25 mouse cellular contexts compared by ENCODE assay signal in the genomic region with DNA sequence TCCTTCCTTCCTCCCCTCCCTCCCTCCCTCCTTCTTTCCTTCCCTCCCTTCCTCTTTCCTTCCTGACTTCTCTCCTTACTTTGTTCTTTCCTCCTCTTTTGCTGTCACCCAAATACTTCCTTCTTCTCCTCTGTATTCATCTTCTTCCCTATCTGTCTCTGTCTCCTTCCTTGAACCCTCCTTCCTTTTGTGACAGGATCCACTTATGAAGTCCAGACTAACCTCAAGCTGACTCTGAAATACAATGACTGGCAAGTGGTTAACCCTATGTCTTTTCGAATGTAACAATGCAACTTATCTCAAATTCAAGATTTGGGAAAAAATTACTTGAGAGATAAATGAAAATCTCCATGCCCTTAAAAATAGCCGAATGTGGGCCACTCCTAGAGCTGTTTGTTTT.
DNase-seq lines count a peak whose midpoint lies in the region; ATAC-seq and TF ChIP-seq lines count a peak whose summit lies in the region.
"Had no signal": no experiment of that assay in that cellular context is flagged by ENCODE, and none has a peak within 500 bp of the region (broad histone marks: within the 10 kb centered on the region; RNA-seq: fewer than 3 reads in every experiment).

No protein-coding gene starts in this region.

- no peak overlapping the region for H3K9ac ChIP-seq in kidney, embryonic 16.5 days (replicated peaks; ENCODE audit: low read length)
- no peak overlapping the region for H3K9ac ChIP-seq in lung, embryonic 14.5 days
- no peak overlapping the region for H3K9ac ChIP-seq in stomach, embryonic 15.5 days
- no peak overlapping the region for H3K9ac ChIP-seq in stomach, postnatal 0 days (ENCODE audit: low read length)
- H3K9ac ChIP-seq: forebrain, postnatal 0 days; hindbrain, embryonic 12.5 days; hindbrain, embryonic 15.5 days had no signal

- no peak for ATAC-seq in kidney, embryonic 16.5 days (ENCODE audit: low FRiP score, low TSS enrichment)
- ATAC-seq in lung, embryonic 14.5 days (ENCODE audit: insufficient read depth) = peak; percentile 54; the same call in 1 of the 2 replicates
- no peak for ATAC-seq in stomach, embryonic 15.5 days (ENCODE audit: insufficient read depth, low FRiP score, low read depth)
- ATAC-seq in stomach, postnatal 0 days (ENCODE audit: low FRiP score, low TSS enrichment) = no peak
- ATAC-seq: forebrain, embryonic 14.5 days; forebrain, postnatal 0 days; Patski had no signal

- H3K27me3 ChIP-seq in kidney, embryonic 16.5 days (ENCODE audit: insufficient read depth, low read length) = no peaks in the 10 kb centered on the region
- H3K27me3 ChIP-seq in lung, embryonic 14.5 days (ENCODE audit: insufficient read depth, low read length) = no peaks in the 10 kb centered on the region
- no peaks in the 10 kb centered on the region for H3K27me3 ChIP-seq in stomach, embryonic 15.5 days (replicated peaks)
- H3K27me3 ChIP-seq in stomach, postnatal 0 days (ENCODE audit: control insufficient read depth, insufficient read depth, low read length) = no peaks in the 10 kb centered on the region
- no peaks in the 10 kb centered on the region for H3K27me3 ChIP-seq in myocyte (ENCODE audit: control insufficient read depth, insufficient read depth, insufficient read length)
- H3K27me3 ChIP-seq: CH12.LX; hindbrain, embryonic 12.5 days; hindbrain, embryonic 15.5 days; Patski had no signal

- peak overlapping the region; percentile 34; the same call in 1 of the 2 replicates for H3K27ac ChIP-seq in kidney, embryonic 16.5 days (ENCODE audit: low read length)
- H3K27ac ChIP-seq in lung, embryonic 14.5 days (ENCODE audit: low read depth) = peak overlapping the region; percentile 75
- peak overlapping the region; percentile 41; the same call in 1 of the 2 replicates for H3K27ac ChIP-seq in stomach, embryonic 15.5 days
- no peak overlapping the region for H3K27ac ChIP-seq in stomach, postnatal 0 days (replicated peaks)
- H3K27ac ChIP-seq: gastrocnemius, adult 2 months; hindbrain, embryonic 12.5 days; hindbrain, embryonic 15.5 days had no signal

- H3ac ChIP-seq in myocyte (ENCODE audit: control insufficient read depth, insufficient read length) = no peak overlapping the region

- TF ChIP-seq POLR2A in myocyte (IDR thresholded peaks at IDR 0.05; ENCODE audit: insufficient read length, low read depth) = no peak

- TF ChIP-seq CTCF in lung, embryonic 14.5 days (IDR thresholded peaks at IDR 0.05; ENCODE audit: low read depth) = no peak
- TF ChIP-seq CTCF in stomach, postnatal 0 days (IDR thresholded peaks at IDR 0.05; ENCODE audit: low read depth) = no peak

- 60% methylated on average over 2 of the region's 2 CpGs for WGBS in kidney, embryonic 16.5 days
- 32% methylated on average over 2 of the region's 2 CpGs for WGBS in lung, embryonic 14.5 days
- 54% methylated on average over 2 of the region's 2 CpGs for WGBS in stomach, embryonic 15.5 days
- WGBS in stomach, postnatal 0 days = 62% methylated on average over 2 of the region's 2 CpGs

- TF ChIP-seq EP300 in stomach, postnatal 0 days (optimal IDR thresholded peaks at IDR 0.05) = no peak

- H3K4me1 ChIP-seq in kidney, embryonic 16.5 days (ENCODE audit: insufficient read depth, low read length) = no peaks in the 10 kb centered on the region
- H3K4me1 ChIP-seq in lung, embryonic 14.5 days (ENCODE audit: insufficient read depth) = peaks cover 5% of the 10 kb centered on the region; the same call in 1 of the 2 replicates
- no peaks in the 10 kb centered on the region for H3K4me1 ChIP-seq in stomach, embryonic 15.5 days
- H3K4me1 ChIP-seq in stomach, postnatal 0 days (replicated peaks; ENCODE audit: control insufficient read depth, insufficient read depth) = no peaks in the 10 kb centered on the region
- H3K4me1 ChIP-seq: hindbrain, embryonic 12.5 days; hindbrain, embryonic 15.5 days had no signal

- DNase-seq in kidney, postnatal 4 days = no peak
- DNase-seq in lung, embryonic 14.5 days = no peak
- DNase-seq in lung, postnatal 14 days = no peak
- no peak for DNase-seq in stomach, postnatal 0 days (ENCODE audit: low spot score)
- no peak for DNase-seq in T-cell, adult 2 months (ENCODE audit: low spot score)
- DNase-seq: adrenal gland, adult 2 months; adrenal gland, postnatal 14 days; B cell, adult 2 months; cerebellum, adult 11-12 months; cerebellum, adult 8-10 months; cerebellum, postnatal 14 days; forebrain, postnatal 0 days; gastrocnemius, adult 2 months; gastrocnemius, postnatal 14 days; heart, adult 11 months had no signal

- H3K36me3 ChIP-seq in kidney, embryonic 16.5 days (ENCODE audit: insufficient read depth, low read length) = no peaks in the 10 kb centered on the region
- no peaks in the 10 kb centered on the region for H3K36me3 ChIP-seq in lung, embryonic 14.5 days (ENCODE audit: insufficient read depth)
- H3K36me3 ChIP-seq in stomach, embryonic 15.5 days = no peaks in the 10 kb centered on the region
- H3K36me3 ChIP-seq in stomach, postnatal 0 days (ENCODE audit: control insufficient read depth, insufficient read depth, low read length) = no peaks in the 10 kb centered on the region
- H3K36me3 ChIP-seq in myocyte (ENCODE audit: control insufficient read depth, insufficient read depth) = no peaks in the 10 kb centered on the region
- H3K36me3 ChIP-seq: G1E; hindbrain, embryonic 12.5 days; hindbrain, embryonic 15.5 days had no signal

- H3K4me3 ChIP-seq in kidney, embryonic 16.5 days (ENCODE audit: low read length) = no peak overlapping the region
- no peak overlapping the region for H3K4me3 ChIP-seq in lung, embryonic 14.5 days (ENCODE audit: low read depth, low read length)
- no peak overlapping the region for H3K4me3 ChIP-seq in stomach, embryonic 15.5 days (replicated peaks)
- H3K4me3 ChIP-seq in stomach, postnatal 0 days (ENCODE audit: low read depth, low read length) = no peak overlapping the region
- no peak overlapping the region for H3K4me3 ChIP-seq in myocyte
- H3K4me3 ChIP-seq: gastrocnemius, adult 2 months; hindbrain, embryonic 12.5 days; hindbrain, embryonic 15.5 days had no signal

- H3K4me2 ChIP-seq in kidney, embryonic 16.5 days (replicated peaks; ENCODE audit: low read depth, low read length) = no peak overlapping the region
- no peak overlapping the region for H3K4me2 ChIP-seq in lung, embryonic 14.5 days
- H3K4me2 ChIP-seq in stomach, embryonic 15.5 days = no peak overlapping the region
- H3K4me2 ChIP-seq in stomach, postnatal 0 days (replicated peaks; ENCODE audit: low read depth) = no peak overlapping the region
- H3K4me2 ChIP-seq in myocyte (ENCODE audit: low read depth) = peak overlapping the region; percentile 54
- H3K4me2 ChIP-seq: heart, embryonic 11.5 days; hindbrain, embryonic 12.5 days; hindbrain, embryonic 15.5 days had no signal

- H3K9me3 ChIP-seq in kidney, embryonic 16.5 days (ENCODE audit: low read length) = no peaks in the 10 kb centered on the region
- H3K9me3 ChIP-seq in lung, embryonic 14.5 days (ENCODE audit: low read depth, low read length) = no peaks in the 10 kb centered on the region
- H3K9me3 ChIP-seq in stomach, embryonic 15.5 days = no peaks in the 10 kb centered on the region
- no peaks in the 10 kb centered on the region for H3K9me3 ChIP-seq in stomach, postnatal 0 days (ENCODE audit: control insufficient read depth, low read length)
- H3K9me3 ChIP-seq: hindbrain, embryonic 12.5 days; hindbrain, embryonic 15.5 days had no signal

- H3K79me2 ChIP-seq in myocyte (ENCODE audit: control insufficient read depth, insufficient read depth) = no peaks in the 10 kb centered on the region

TF ChIP-seq in myocyte, 11 proteins besides CTCF, POLR2A, EP300 and RAD21:
- TF ChIP-seq POLR2AphosphoS2 (IDR thresholded peaks at IDR 0.05; ENCODE audit: insufficient read length, low read depth) = no peak
- no peak for TF ChIP-seq MYOG (IDR thresholded peaks at IDR 0.05; ENCODE audit: control insufficient read depth in 1 of 3, insufficient read depth in 1 of 3, insufficient read length in 2 of 3, low read depth in 2 of 3)
- TF ChIP-seq MAX (IDR thresholded peaks at IDR 0.05; ENCODE audit: low read depth) = no peak
- TF ChIP-seq REST (IDR thresholded peaks at IDR 0.05; ENCODE audit: insufficient read depth, insufficient read length) = no peak
- TF ChIP-seq E2F4 (IDR thresholded peaks at IDR 0.05; ENCODE audit: insufficient read depth) = no peak
- TF ChIP-seq MYOD1 (IDR thresholded peaks at IDR 0.05; ENCODE audit: control insufficient read depth in 1 of 3, insufficient read length in 2 of 3, low read depth in 2 of 3) = no peak
- no peak for TF ChIP-seq CEBPB (IDR thresholded peaks at IDR 0.05; ENCODE audit: insufficient read depth, poor library complexity, severe bottlenecking)
- no peak for TF ChIP-seq TCF3 (IDR thresholded peaks at IDR 0.05; ENCODE audit: insufficient read length, low read depth)
- no peak for TF ChIP-seq SRF (IDR thresholded peaks at IDR 0.05; ENCODE audit: control insufficient read depth, insufficient read length, low read depth)
- TF ChIP-seq TCF12 (IDR thresholded peaks at IDR 0.05; ENCODE audit: insufficient read depth, poor library complexity, severe bottlenecking) = no peak
- TF ChIP-seq USF1 (IDR thresholded peaks at IDR 0.05; ENCODE audit: low read depth) = no peak
